In the genomic region with DNA sequence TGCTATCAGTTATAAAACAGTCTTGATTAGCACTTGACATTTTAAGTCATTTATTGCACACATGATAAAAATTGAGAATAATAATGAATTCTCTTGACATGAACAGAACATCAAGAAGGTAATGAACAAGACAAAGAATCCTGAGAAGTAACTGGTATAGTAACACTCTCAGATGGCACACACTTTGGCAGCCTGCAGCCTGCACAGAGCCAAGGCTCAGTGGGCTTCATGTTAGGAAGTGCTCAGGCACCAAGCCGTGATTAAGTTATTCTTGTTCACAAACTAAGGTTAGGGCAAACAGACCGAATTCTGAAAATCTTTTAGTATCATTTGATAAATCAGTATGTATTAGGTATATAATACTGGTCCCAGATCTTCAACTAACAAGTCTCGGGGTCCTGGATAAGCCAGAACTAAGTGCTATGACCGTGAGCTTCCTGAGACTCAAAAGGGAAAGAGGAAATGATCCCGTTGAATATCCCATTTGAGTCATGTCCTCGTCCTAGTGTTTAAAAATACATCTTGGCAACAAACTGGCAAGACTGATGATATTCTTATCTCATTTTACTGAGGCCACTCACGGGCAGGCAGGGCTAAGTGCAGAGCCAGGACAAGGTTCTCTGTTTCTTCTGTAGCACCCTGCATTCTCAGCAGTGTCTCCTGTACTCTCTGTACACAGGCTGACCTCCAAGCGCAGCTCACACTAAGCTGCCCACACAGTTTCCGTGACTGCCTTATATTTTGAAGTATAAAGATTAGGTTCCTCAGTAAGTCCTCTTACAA, we compare ENCODE assay signal across 10 mouse cellular contexts.
DNase-seq lines count a peak whose midpoint lies in the region; ATAC-seq and TF ChIP-seq lines count a peak whose summit lies in the region.
"Had no signal": no experiment of that assay in that cellular context is flagged by ENCODE, and none has a peak within 500 bp of the region (broad histone marks: within the 10 kb centered on the region; RNA-seq: fewer than 3 reads in every experiment).

No protein-coding gene starts in this region.

- TF ChIP-seq CTCF in lung, postnatal 0 days (IDR thresholded peaks at IDR 0.05): no peak

- DNase-seq in adrenal gland, adult 2 months: peak; percentile 59
- no peak for DNase-seq in adrenal gland, adult 18-20 months (ENCODE audit: low spot score in 2 of 2)
- peak; percentile 56 to 77 for DNase-seq in heart, adult 18-20 months
- DNase-seq in heart, postnatal 25 days (ENCODE audit: low spot score): no peak
- peak; percentile 40 for DNase-seq in lung, postnatal 0 days (ENCODE audit: low spot score)
- DNase-seq in lung, postnatal 4 days: no peak
- peak; percentile 78 for DNase-seq in skeletal muscle tissue, adult 2 months (ENCODE audit: low read depth, low spot score)
- no peak for DNase-seq in embryo, embryonic 10 days (ENCODE audit: low spot score)

- no peaks in the 10 kb centered on the region for H3K27me3 ChIP-seq in lung, postnatal 0 days (replicated peaks; ENCODE audit: insufficient read depth, low read length)
- H3K27me3 ChIP-seq: lung, embryonic 15.5 days had no signal

- TF ChIP-seq EP300 in lung, postnatal 0 days (IDR thresholded peaks at IDR 0.05): no peak

- no peaks in the 10 kb centered on the region for H3K36me3 ChIP-seq in lung, postnatal 0 days (ENCODE audit: insufficient read depth, low read length)
- H3K36me3 ChIP-seq: embryonic facial prominence, embryonic 10.5 days; lung, embryonic 15.5 days had no signal

- H3K9me3 ChIP-seq in lung, postnatal 0 days (ENCODE audit: low read length): no peaks in the 10 kb centered on the region
- H3K9me3 ChIP-seq: embryonic facial prominence, embryonic 10.5 days; lung, embryonic 15.5 days had no signal

- H3K4me1 ChIP-seq in lung, postnatal 0 days (ENCODE audit: insufficient read depth, low read depth, low read length): no peaks in the 10 kb centered on the region
- H3K4me1 ChIP-seq: lung, embryonic 15.5 days had no signal

- ATAC-seq in lung, postnatal 0 days: no peak

- H3K4me3 ChIP-seq in lung, postnatal 0 days (ENCODE audit: low read depth, low read length): no peak overlapping the region
- H3K4me3 ChIP-seq: embryonic facial prominence, embryonic 10.5 days; lung, embryonic 15.5 days had no signal

- H3K9ac ChIP-seq in lung, postnatal 0 days (replicated peaks; ENCODE audit: low read depth): no peak overlapping the region
- H3K9ac ChIP-seq: lung, embryonic 15.5 days had no signal

- H3K27ac ChIP-seq in lung, postnatal 0 days (ENCODE audit: low read length): no peak overlapping the region
- H3K27ac ChIP-seq: embryonic facial prominence, embryonic 10.5 days; lung, embryonic 15.5 days had no signal

- 39% methylated on average over 9 of the region's 9 CpGs for WGBS in lung, postnatal 0 days

- intact Hi-C loops in heart, postnatal 25 days (cut with DNase I): loop anchor here (5.0 kb wide), 1 partner anchor 76 kb away; no protein-coding TSS in a partner anchor

- H3K4me2 ChIP-seq in lung, postnatal 0 days (replicated peaks; ENCODE audit: low read depth, low read length): no peak overlapping the region
- H3K4me2 ChIP-seq: lung, embryonic 15.5 days had no signal

Comparison
In these comparisons a context has a peak if more than half of its experiments do, and no peak if none do; other contexts are left out.
1. DNase-seq: peak in adrenal gland, adult 2 months (single experiment), heart, adult 18-20 months (2 of 2), lung, postnatal 0 days (single experiment) and skeletal muscle tissue, adult 2 months (single experiment); none in adrenal gland, adult 18-20 months (0 of 2), heart, postnatal 25 days (single experiment), lung, postnatal 4 days (0 of 2) and embryo, embryonic 10 days (single experiment).